Mouse (Mus musculus): ENCODE results near the gene Kansl2.
"Not testable (repeated sequence)": the region's sequence is repeated elsewhere in the genome, so short reads cannot be mapped to it uniquely, and the experiment has no call there.

The Kansl2 gene

GRCm38 (mm10) chr15:98535921-98536320 is 1.9 kb upstream of the Kansl2 start:
- DNase-seq = no peak

GRCm38 (mm10) chr15:98533035-98533531 is 981 bp downstream of the Kansl2 start:
- DNase-seq = no peak

GRCm38 (mm10) chr15:98532281-98532680 is 1.8 kb downstream of the Kansl2 start:
- no peak for DNase-seq

- DNase-seq = no peak
Observed at GRCm38 (mm10) chr15:98528066-98528563, 5.9 kb downstream of the Kansl2 start.

- DNase-seq = no peak
Observed at GRCm38 (mm10) chr15:98527056-98527771, 6.8 kb downstream of the Kansl2 start.

GRCm38 (mm10) chr15:98526057-98526456 is 8.0 kb downstream of the Kansl2 start:
- no peak for DNase-seq

GRCm38 (mm10) chr15:98521245-98521644 is 12.8 kb downstream of the Kansl2 start:
- no peak for DNase-seq

GRCm38 (mm10) chr15:98517380-98518355 is 16.4 kb downstream of the Kansl2 start:
- peak; percentile 73 for DNase-seq

- not testable (repeated sequence) for DNase-seq
Observed at GRCm38 (mm10) chr15:98514845-98515244, 19.2 kb downstream of the Kansl2 start.

GRCm38 (mm10) chr15:98514146-98514545 is 19.9 kb downstream of the Kansl2 start:
- DNase-seq = no peak

GRCm38 (mm10) chr15:98513676-98514075 is 20.4 kb downstream of the Kansl2 start:
- DNase-seq = not testable (repeated sequence)

GRCm38 (mm10) chr15:98512799-98513321 is 21.2 kb downstream of the Kansl2 start:
- DNase-seq = peak; percentile 78

GRCm38 (mm10) chr15:98512232-98512631 is 21.8 kb downstream of the Kansl2 start:
- no peak for DNase-seq

GRCm38 (mm10) chr15:98511386-98511928 is 22.6 kb downstream of the Kansl2 start:
- DNase-seq = peak; percentile 28

- peak; percentile 86 for DNase-seq
Observed at GRCm38 (mm10) chr15:98510438-98511385, 23.4 kb downstream of the Kansl2 start.

- DNase-seq = no peak
Observed at GRCm38 (mm10) chr15:98509387-98509786, 24.7 kb downstream of the Kansl2 start.

- no peak for DNase-seq
Observed at GRCm38 (mm10) chr15:98507321-98507720, 26.7 kb downstream of the Kansl2 start.

GRCm38 (mm10) chr15:98506253-98506957 is 27.7 kb downstream of the Kansl2 start:
- DNase-seq = no peak

- peak; percentile 84 for DNase-seq
Observed at GRCm38 (mm10) chr15:98504514-98504913, 29.6 kb downstream of the Kansl2 start.

- no peak for DNase-seq
Observed at GRCm38 (mm10) chr15:98503317-98503716, 30.7 kb downstream of the Kansl2 start.

GRCm38 (mm10) chr15:98497631-98498030 is 36.4 kb downstream of the Kansl2 start:
- DNase-seq = no peak
